Mouse (Mus musculus) myocyte (in vitro differentiated cells): ENCODE data around the gene Vti1a. TPM values are rescaled to one million over a fixed set of nuclear protein-coding genes. Genes with fewer than 3 reads are reported as not detected.

Source experiments
- H3K27me3 ChIP-seq: one replicate; pipeline ENCODE4 v1.6.1; 2011; ENCODE audit not compliant: control insufficient read depth, insufficient read depth, insufficient read length
- H3K36me3 ChIP-seq: one replicate; pipeline ENCODE4 v1.6.1; 2011; ENCODE audit not compliant: control insufficient read depth, insufficient read depth
- H3K4me2 ChIP-seq: one replicate; pipeline ENCODE4 v1.6.1; 2011; ENCODE audit warnings: low read depth, control low read depth
- H3K4me3 ChIP-seq: one replicate; pipeline ENCODE4 v1.5.1; 2011; ENCODE audit warnings: mild to moderate bottlenecking, control low read depth, moderate library complexity
- H3K79me2 ChIP-seq: one replicate; pipeline ENCODE4 v1.6.1; 2011; ENCODE audit not compliant: control insufficient read depth, insufficient read depth
- H3ac ChIP-seq: one replicate; pipeline ENCODE4 v1.6.1; 2011; ENCODE audit not compliant: control insufficient read depth, insufficient read length
- CEBPB ChIP-seq: IDR thresholded peaks from 2 replicates; pipeline ENCODE4 v1.6.1; 2011; ENCODE audit warnings: mild to moderate bottlenecking, moderate library complexity; ENCODE audit not compliant: poor library complexity, insufficient read depth, severe bottlenecking
- E2F4 ChIP-seq: IDR thresholded peaks from one replicate; pipeline ENCODE4 v1.6.1; 2011; ENCODE audit warnings: mild to moderate bottlenecking, control low read depth, moderate library complexity; ENCODE audit not compliant: insufficient read depth
- MAX ChIP-seq: IDR thresholded peaks from one replicate; pipeline ENCODE4 v1.6.1; 2011; ENCODE audit warnings: low read depth, mild to moderate bottlenecking, control low read depth
- MYOD1 ChIP-seq, 3 experiments: IDR thresholded peaks; one replicate each; pipeline ENCODE4 v1.6.1; 2011; ENCODE audit warnings: control low read depth in 2 of 3, low read depth in 2 of 3, mild to moderate bottlenecking in 2 of 3, moderate library complexity in 1 of 3; ENCODE audit not compliant: insufficient read length in 2 of 3, control insufficient read depth in 1 of 3
- MYOG ChIP-seq, 3 experiments: IDR thresholded peaks; one replicate each; pipeline ENCODE4 v1.6.1; 2011; ENCODE audit warnings: control low read depth in 2 of 3, low read depth in 2 of 3, mild to moderate bottlenecking in 2 of 3; ENCODE audit not compliant: insufficient read length in 2 of 3, control insufficient read depth in 1 of 3, insufficient read depth in 1 of 3
- POLR2A ChIP-seq: IDR thresholded peaks from one replicate; pipeline ENCODE4 v1.6.1; 2011; ENCODE audit warnings: low read depth, mild to moderate bottlenecking, control low read depth, moderate library complexity; ENCODE audit not compliant: insufficient read length
- POLR2AphosphoS2 ChIP-seq: IDR thresholded peaks from one replicate; pipeline ENCODE4 v1.6.1; 2011; ENCODE audit warnings: low read depth, control low read depth; ENCODE audit not compliant: insufficient read length
- REST ChIP-seq: IDR thresholded peaks from one replicate; pipeline ENCODE4 v1.6.1; 2011; ENCODE audit warnings: mild to moderate bottlenecking, control low read depth, moderate library complexity; ENCODE audit not compliant: insufficient read depth, insufficient read length
- SRF ChIP-seq: IDR thresholded peaks from one replicate; pipeline ENCODE4 v1.6.1; 2011; ENCODE audit warnings: low read depth; ENCODE audit not compliant: control insufficient read depth, insufficient read length
- TCF12 ChIP-seq: IDR thresholded peaks from one replicate; pipeline ENCODE4 v1.6.1; 2011; ENCODE audit warnings: mild to moderate bottlenecking, control low read depth; ENCODE audit not compliant: poor library complexity, insufficient read depth, severe bottlenecking
- TCF3 ChIP-seq: IDR thresholded peaks from one replicate; pipeline ENCODE4 v1.6.1; 2011; ENCODE audit warnings: low read depth, control low read depth; ENCODE audit not compliant: insufficient read length
- USF1 ChIP-seq: IDR thresholded peaks from one replicate; pipeline ENCODE4 v1.6.1; 2011; ENCODE audit warnings: low read depth, mild to moderate bottlenecking, control low read depth, moderate library complexity
- polyA plus RNA-seq: library from polyadenylated mRNA; unstranded; fragments of >200 nt; fragmentation: generic; extraction: Trizol; gene quantifications from one replicate; pipeline ENCODE4 v1.2.1, GENCODE M21; 2012; ENCODE audit warnings: missing spikeins

Gene Vti1a
- polyA plus RNA-seq, 1 experiment, result 10.5 TPM

GRCm38 (mm10) chr19:55626952-55627351 lies 310.9 kb downstream of the Vti1a start:
- no peaks in the 10 kb centered on the region for H3K79me2 ChIP-seq
- no peaks in the 10 kb centered on the region for H3K36me3 ChIP-seq
- TF ChIP-seq REST (no peak), SRF (no peak)
- no peak overlapping the region for H3K4me2 ChIP-seq
- H3K4me3 ChIP-seq, result no peak overlapping the region
- H3ac ChIP-seq, result no peak overlapping the region
- no peaks in the 10 kb centered on the region for H3K27me3 ChIP-seq

- Histone ChIP-seq H3K4me2 (no peak overlapping the region), H3K27me3 (no peaks in the 10 kb centered on the region), H3K4me3 (no peak overlapping the region), H3K79me2 (no peaks in the 10 kb centered on the region), H3K36me3 (no peaks in the 10 kb centered on the region), H3ac (no peak overlapping the region)
- TF ChIP-seq E2F4 (no peak), MYOD1 (IDR thresholded peaks at IDR 0.05; ENCODE audit: control insufficient read depth in 1 of 3, insufficient read length in 2 of 3, low read depth in 2 of 3) (no peak), REST (no peak), CEBPB (no peak), POLR2AphosphoS2 (no peak), TCF12 (no peak), MAX (no peak), USF1 (no peak)
Observed at GRCm38 (mm10) chr19:55635488-55635887, 319.4 kb downstream of the Vti1a start.

- H3K4me3 ChIP-seq, result no peak overlapping the region
- H3ac ChIP-seq, result no peak overlapping the region
- no peak for TF ChIP-seq E2F4
- no peak overlapping the region for H3K4me2 ChIP-seq
- H3K27me3 ChIP-seq, result no peaks in the 10 kb centered on the region
- no peaks in the 10 kb centered on the region for H3K79me2 ChIP-seq
- H3K36me3 ChIP-seq, result no peaks in the 10 kb centered on the region
Observed at GRCm38 (mm10) chr19:55640251-55640650, 324.2 kb downstream of the Vti1a start.

GRCm38 (mm10) chr19:55641891-55642290 lies 325.8 kb downstream of the Vti1a start:
- no peak overlapping the region for H3K4me3 ChIP-seq
- H3K27me3 ChIP-seq, result no peaks in the 10 kb centered on the region
- no peak overlapping the region for H3ac ChIP-seq
- no peaks in the 10 kb centered on the region for H3K36me3 ChIP-seq
- H3K4me2 ChIP-seq, result no peak overlapping the region
- TF ChIP-seq USF1, result no peak
- no peak for TF ChIP-seq MAX
- no peak for TF ChIP-seq TCF12
- TF ChIP-seq E2F4, result no peak
- TF ChIP-seq POLR2AphosphoS2, result no peak
- no peak for TF ChIP-seq CEBPB
- no peak for TF ChIP-seq MYOG (IDR thresholded peaks at IDR 0.05; ENCODE audit: control insufficient read depth in 1 of 3, insufficient read depth in 1 of 3, insufficient read length in 2 of 3, low read depth in 2 of 3)
- no peak for TF ChIP-seq REST
- TF ChIP-seq SRF, result no peak
- no peak for TF ChIP-seq MYOD1 (IDR thresholded peaks at IDR 0.05; ENCODE audit: control insufficient read depth in 1 of 3, insufficient read length in 2 of 3, low read depth in 2 of 3)
- TF ChIP-seq POLR2A, result no peak
- no peaks in the 10 kb centered on the region for H3K79me2 ChIP-seq

GRCm38 (mm10) chr19:55642361-55642760 lies 326.3 kb downstream of the Vti1a start:
- Histone ChIP-seq H3K79me2 (no peaks in the 10 kb centered on the region), H3ac (no peak overlapping the region), H3K36me3 (no peaks in the 10 kb centered on the region), H3K4me2 (no peak overlapping the region), H3K27me3 (no peaks in the 10 kb centered on the region), H3K4me3 (peak overlapping the region; percentile 31)
- no peak for TF ChIP-seq MAX
- TF ChIP-seq MYOD1 (IDR thresholded peaks at IDR 0.05; ENCODE audit: control insufficient read depth in 1 of 3, insufficient read length in 2 of 3, low read depth in 2 of 3), result no peak
- no peak for TF ChIP-seq REST
- no peak for TF ChIP-seq MYOG (IDR thresholded peaks at IDR 0.05; ENCODE audit: control insufficient read depth in 1 of 3, insufficient read depth in 1 of 3, insufficient read length in 2 of 3, low read depth in 2 of 3)
- TF ChIP-seq E2F4, result no peak
- TF ChIP-seq USF1, result no peak
- no peak for TF ChIP-seq CEBPB
- TF ChIP-seq SRF, result no peak
- no peak for TF ChIP-seq POLR2A
- TF ChIP-seq TCF12, result no peak
- no peak for TF ChIP-seq TCF3
- TF ChIP-seq POLR2AphosphoS2, result no peak

GRCm38 (mm10) chr19:55643288-55643901 lies 327.3 kb downstream of the Vti1a start:
- no peaks in the 10 kb centered on the region for H3K27me3 ChIP-seq
- H3K79me2 ChIP-seq, result no peaks in the 10 kb centered on the region
- TF ChIP-seq USF1 (no peak), CEBPB (no peak), POLR2AphosphoS2 (no peak), MYOD1 (IDR thresholded peaks at IDR 0.05; ENCODE audit: control insufficient read depth in 1 of 3, insufficient read length in 2 of 3, low read depth in 2 of 3) (no peak)
- no peak overlapping the region for H3ac ChIP-seq
- peak overlapping the region; percentile 83 for H3K4me2 ChIP-seq
- peak overlapping the region; percentile 31 for H3K4me3 ChIP-seq
- no peaks in the 10 kb centered on the region for H3K36me3 ChIP-seq
